Mouse (Mus musculus) midbrain, embryonic 16.5 days (tissue): ENCODE measurements at regions not wholly inside any gene's neighbourhood (a gene's known extent, or its start where the extent isn't known, plus 50 kb on each side); places are given as distances from the start of the nearest gene placed in this dataset.
A peak's percentile ranks its signal among the peaks of the same experiment; 100 is the strongest.

Experiments
- ATAC-seq: fragments of 200-750 bp; cut with Nextera tagmentation; 2 replicates; pipeline ENCODE4 v1.8.0; 2017; ENCODE audit warnings: moderate TSS enrichment
- H3K27ac ChIP-seq: fragments of 300-500 bp; sonication (generic); 2 replicates; pipeline ENCODE4 v1.5.1; 2014; ENCODE audit warnings: mild to moderate bottlenecking, low read length, mixed read lengths
- H3K27me3 ChIP-seq: fragments of 300-500 bp; sonication (generic); 2 replicates; pipeline ENCODE4 v1.6.1; 2014; ENCODE audit warnings: low read depth, low read length, mixed read lengths; ENCODE audit not compliant: control insufficient read depth, insufficient read depth
- H3K36me3 ChIP-seq: fragments of 300-500 bp; sonication (generic); 2 replicates; pipeline ENCODE4 v1.6.1; 2014; ENCODE audit warnings: mild to moderate bottlenecking, low read length, moderate library complexity, mixed read lengths; ENCODE audit not compliant: control insufficient read depth, insufficient read depth
- H3K4me1 ChIP-seq: fragments of 300-500 bp; sonication (generic); 2 replicates; pipeline ENCODE4 v1.6.1; 2014; ENCODE audit warnings: mild to moderate bottlenecking, low read length, mixed read lengths; ENCODE audit not compliant: control insufficient read depth, insufficient read depth
- H3K4me2 ChIP-seq: fragments of 300-500 bp; sonication (generic); 2 replicates; pipeline ENCODE4 v1.6.1; 2014; ENCODE audit warnings: mild to moderate bottlenecking, low read length, mixed read lengths
- H3K4me3 ChIP-seq: fragments of 300-500 bp; sonication (generic); 2 replicates; pipeline ENCODE4 v1.5.1; 2014; ENCODE audit warnings: low read depth, mild to moderate bottlenecking, low read length, moderate library complexity, mixed read lengths
- H3K9ac ChIP-seq: fragments of 300-500 bp; sonication (generic); 2 replicates; pipeline ENCODE4 v1.6.1; 2014; ENCODE audit warnings: low read depth, low read length, mixed read lengths
- H3K9me3 ChIP-seq: fragments of 300-500 bp; sonication (generic); replicated peaks from 2 replicates; pipeline ENCODE4 v1.6.1; 2014; ENCODE audit warnings: mild to moderate bottlenecking, low read length, mixed read lengths; ENCODE audit not compliant: control insufficient read depth, poor library complexity, severe bottlenecking
- WGBS: fragments of 180-500 bp; shearing (Covaris S2); extraction: QIAGEN DNeasy Blood & Tissue Kit; methylation state at CpG from one replicate; pipeline ENCODE4 v1.1.7; 2014; 5-methylcytosine and 5-hydroxymethylcytosine counted together

- no peaks in the 10 kb centered on the region for H3K36me3 ChIP-seq
- WGBS, result 71% methylated on average over 5 of the region's 5 CpGs
- H3K9ac ChIP-seq, result no peak overlapping the region
- H3K4me2 ChIP-seq, result no peak overlapping the region
- no peak overlapping the region for H3K4me3 ChIP-seq
- no peak for ATAC-seq
- no peak overlapping the region; the same call in 1 of the 2 replicates for H3K27ac ChIP-seq
- H3K4me1 ChIP-seq, result peaks cover 30% of the 10 kb centered on the region
- no peaks in the 10 kb centered on the region for H3K9me3 ChIP-seq
- H3K27me3 ChIP-seq, result no peaks in the 10 kb centered on the region
These were observed 252.8 kb upstream of the Nxpe4 start for GRCm38 (mm10) chr9:47909051-47909450.

GRCm38 (mm10) chr9:47910501-47910906 is 251.3 kb upstream of the Nxpe4 start:
- peak; percentile 94 for ATAC-seq
- no peaks in the 10 kb centered on the region for H3K36me3 ChIP-seq
- peaks cover 16% of the 10 kb centered on the region for H3K4me1 ChIP-seq
- 5% methylated on average over 6 of the region's 6 CpGs for WGBS
- no peaks in the 10 kb centered on the region for H3K9me3 ChIP-seq
- H3K4me2 ChIP-seq, result no peak overlapping the region
- H3K4me3 ChIP-seq, result no peak overlapping the region
- H3K27me3 ChIP-seq, result no peaks in the 10 kb centered on the region
- peak overlapping the region; percentile 87 for H3K27ac ChIP-seq
- H3K9ac ChIP-seq, result peak overlapping the region; percentile 21; the same call in 1 of the 2 replicates

GRCm38 (mm10) chr9:47912823-47913222 is 249.0 kb upstream of the Nxpe4 start:
- Histone ChIP-seq H3K4me2 (no peak overlapping the region), H3K9me3 (no peaks in the 10 kb centered on the region), H3K4me1 (peaks cover 16% of the 10 kb centered on the region), H3K4me3 (no peak overlapping the region), H3K9ac (no peak overlapping the region), H3K27me3 (no peaks in the 10 kb centered on the region), H3K36me3 (no peaks in the 10 kb centered on the region), H3K27ac (no peak overlapping the region)
- WGBS, result 90% methylated on average over 5 of the region's 5 CpGs
- no peak for ATAC-seq

- H3K27ac ChIP-seq, result no peak overlapping the region
- no peaks in the 10 kb centered on the region for H3K9me3 ChIP-seq
- H3K4me1 ChIP-seq, result peaks cover 12% of the 10 kb centered on the region
- 82% methylated on average over 2 of the region's 2 CpGs for WGBS
- ATAC-seq, result no peak
- H3K27me3 ChIP-seq, result no peaks in the 10 kb centered on the region; the same call in 1 of the 2 replicates
- no peak overlapping the region for H3K4me2 ChIP-seq
- H3K36me3 ChIP-seq, result no peaks in the 10 kb centered on the region
- no peak overlapping the region for H3K9ac ChIP-seq
- H3K4me3 ChIP-seq, result no peak overlapping the region
These were observed 226.5 kb upstream of the Nxpe4 start for GRCm38 (mm10) chr9:47935299-47935698.

- Histone ChIP-seq H3K9me3 (no peaks in the 10 kb centered on the region), H3K4me1 (peaks cover 12% of the 10 kb centered on the region), H3K9ac (no peak overlapping the region), H3K36me3 (no peaks in the 10 kb centered on the region), H3K4me2 (no peak overlapping the region), H3K27me3 (no peaks in the 10 kb centered on the region; the same call in 1 of the 2 replicates), H3K27ac (no peak overlapping the region), H3K4me3 (no peak overlapping the region)
- WGBS, result 15% methylated on average over 7 of the region's 7 CpGs
- no peak for ATAC-seq
These were observed 225.8 kb upstream of the Nxpe4 start for GRCm38 (mm10) chr9:47935957-47936457.

GRCm38 (mm10) chr9:47938941-47939710 is 222.7 kb upstream of the Nxpe4 start:
- Histone ChIP-seq H3K27ac (no peak overlapping the region), H3K4me1 (peaks cover 21% of the 10 kb centered on the region), H3K9me3 (no peaks in the 10 kb centered on the region), H3K4me2 (no peak overlapping the region), H3K4me3 (no peak overlapping the region), H3K9ac (no peak overlapping the region), H3K36me3 (no peaks in the 10 kb centered on the region), H3K27me3 (no peaks in the 10 kb centered on the region; the same call in 1 of the 2 replicates)
- no peak for ATAC-seq
- WGBS, result 83% methylated on average over 14 of the region's 14 CpGs

- Histone ChIP-seq H3K9me3 (no peaks in the 10 kb centered on the region), H3K36me3 (no peaks in the 10 kb centered on the region), H3K4me2 (no peak overlapping the region), H3K4me1 (peaks cover 9% of the 10 kb centered on the region; the same call in 1 of the 2 replicates), H3K9ac (peak overlapping the region; percentile 30; the same call in 1 of the 2 replicates), H3K27me3 (no peaks in the 10 kb centered on the region; the same call in 1 of the 2 replicates), H3K4me3 (no peak overlapping the region), H3K27ac (peak overlapping the region; percentile 38; the same call in 1 of the 2 replicates)
- peak; percentile 70 for ATAC-seq
- 28% methylated on average over 11 of the region's 11 CpGs for WGBS
These were observed 218.9 kb upstream of the Nxpe4 start for GRCm38 (mm10) chr9:47942761-47943583.

- Histone ChIP-seq H3K9ac (no peak overlapping the region), H3K36me3 (no peaks in the 10 kb centered on the region), H3K9me3 (no peaks in the 10 kb centered on the region), H3K27ac (no peak overlapping the region), H3K4me2 (no peak overlapping the region), H3K4me3 (no peak overlapping the region), H3K4me1 (peaks cover 13% of the 10 kb centered on the region; the same call in 1 of the 2 replicates), H3K27me3 (no peaks in the 10 kb centered on the region)
- no peak for ATAC-seq
- WGBS, result 74% methylated on average over 7 of the region's 7 CpGs
These were observed 215.6 kb upstream of the Nxpe4 start for GRCm38 (mm10) chr9:47946226-47946625.
